Mouse (Mus musculus) c-Kit-positive CD71-positive TER-119-positive erythroid progenitor cells, embryonic 14.5 days (primary cell): ENCODE data around the gene Slc25a41.
A peak's percentile ranks its signal among the peaks of the same experiment; 100 is the strongest.

ENCODE experiments used
- DNase-seq: peaks from one replicate; pipeline ENCODE4 v3.0.0-alpha.2; 2013; ENCODE audit warnings: low spot score

The Slc25a41 gene

DNA sequence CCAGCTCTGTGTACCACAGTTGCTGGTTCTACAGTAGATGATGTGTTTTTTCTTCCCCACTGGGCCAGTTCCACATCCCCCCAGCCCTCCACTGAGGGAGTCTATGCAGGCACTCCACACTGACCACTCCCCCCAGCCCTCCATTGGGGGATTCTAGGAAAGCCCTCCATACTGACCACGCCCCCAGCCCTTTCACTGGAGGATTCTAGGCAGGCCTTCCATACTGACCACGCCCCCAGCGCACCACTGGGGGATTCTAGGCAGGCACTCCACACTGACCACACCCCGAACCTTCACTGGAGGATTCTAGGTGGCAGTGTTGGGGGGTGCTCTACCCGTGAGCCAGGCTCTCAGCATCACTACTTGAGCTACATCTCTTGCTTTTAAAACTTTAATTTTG, 6.0 kb upstream of the Slc25a41 start:
- no peak for DNase-seq

DNA sequence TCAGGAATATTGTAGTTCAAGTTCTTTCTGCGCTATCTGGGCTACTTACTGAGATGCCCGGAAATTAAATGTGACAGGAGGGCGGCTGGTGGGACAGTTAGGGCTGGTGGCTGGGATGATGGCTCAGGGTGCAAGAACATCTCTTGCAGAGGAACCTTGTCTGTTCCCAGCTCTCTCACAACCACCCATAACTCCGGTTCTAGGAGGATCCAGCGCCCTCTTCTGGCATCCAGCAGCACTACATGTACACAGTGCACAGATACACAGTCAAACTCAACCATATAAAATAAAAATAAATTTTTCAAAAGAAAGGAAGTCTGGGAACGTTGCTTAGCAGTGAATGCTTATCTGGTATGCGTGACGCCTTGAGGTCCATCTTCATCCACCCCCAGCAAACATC, 2.5 kb downstream of the Slc25a41 start:
- DNase-seq, result no peak

DNA sequence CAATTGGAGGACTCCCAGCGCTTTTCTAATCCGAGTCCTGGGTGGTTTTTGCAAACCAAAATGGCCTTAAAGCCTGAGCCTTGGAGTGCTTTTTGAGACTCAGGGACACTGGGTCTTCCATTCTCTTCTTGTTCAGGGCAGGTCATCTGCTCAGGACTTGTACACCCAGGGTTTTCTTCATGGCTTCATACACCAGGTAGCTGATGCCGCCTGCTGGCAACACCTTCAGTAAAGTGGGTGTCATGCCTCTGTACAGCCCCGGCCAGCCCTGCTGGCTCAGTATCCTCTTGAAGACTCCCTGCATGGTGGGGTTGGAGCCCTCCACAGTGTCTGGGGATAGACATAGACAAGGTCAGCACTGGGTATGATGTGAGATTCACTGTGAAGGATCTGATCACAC, 8.6 kb downstream of the Slc25a41 start:
- no peak for DNase-seq

DNA sequence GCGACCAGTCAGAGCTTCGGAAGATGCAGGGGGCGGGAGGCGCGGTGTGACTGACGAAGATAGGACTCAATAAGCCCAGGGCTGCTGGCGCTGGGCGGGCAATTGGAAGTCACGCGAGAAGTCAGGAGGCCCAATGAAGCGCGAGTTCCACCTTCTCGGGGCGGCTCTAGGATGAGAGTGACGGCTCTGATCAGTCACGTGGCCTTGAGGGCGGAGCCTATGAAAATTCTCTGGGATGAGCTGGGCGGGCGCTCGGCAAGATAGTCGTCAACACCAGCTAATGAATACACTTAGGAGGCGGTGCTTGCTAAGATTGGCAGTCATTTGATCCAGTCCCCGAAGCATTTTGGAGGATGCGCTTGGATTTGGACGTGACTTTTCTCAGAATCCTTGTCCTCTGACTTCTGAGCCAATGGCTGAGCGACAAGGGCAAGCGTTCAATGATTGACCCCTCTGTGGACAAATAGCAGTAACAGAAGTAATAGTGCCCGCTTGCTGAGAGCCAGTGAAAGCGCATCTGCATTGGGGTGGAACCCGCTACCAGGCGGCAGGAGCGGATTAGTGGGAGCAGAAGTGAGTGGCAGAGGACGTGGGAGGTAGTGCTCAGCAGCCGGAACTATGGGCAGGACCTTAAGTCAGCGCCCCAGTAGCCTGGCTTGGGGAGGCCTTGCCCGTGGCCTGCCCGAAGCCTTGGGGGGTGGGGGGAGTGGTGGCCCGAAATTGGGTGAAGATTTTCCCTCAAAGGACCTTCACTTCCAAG, 9.6 kb downstream of the Slc25a41 start:
- peak; percentile 100 for DNase-seq

DNA sequence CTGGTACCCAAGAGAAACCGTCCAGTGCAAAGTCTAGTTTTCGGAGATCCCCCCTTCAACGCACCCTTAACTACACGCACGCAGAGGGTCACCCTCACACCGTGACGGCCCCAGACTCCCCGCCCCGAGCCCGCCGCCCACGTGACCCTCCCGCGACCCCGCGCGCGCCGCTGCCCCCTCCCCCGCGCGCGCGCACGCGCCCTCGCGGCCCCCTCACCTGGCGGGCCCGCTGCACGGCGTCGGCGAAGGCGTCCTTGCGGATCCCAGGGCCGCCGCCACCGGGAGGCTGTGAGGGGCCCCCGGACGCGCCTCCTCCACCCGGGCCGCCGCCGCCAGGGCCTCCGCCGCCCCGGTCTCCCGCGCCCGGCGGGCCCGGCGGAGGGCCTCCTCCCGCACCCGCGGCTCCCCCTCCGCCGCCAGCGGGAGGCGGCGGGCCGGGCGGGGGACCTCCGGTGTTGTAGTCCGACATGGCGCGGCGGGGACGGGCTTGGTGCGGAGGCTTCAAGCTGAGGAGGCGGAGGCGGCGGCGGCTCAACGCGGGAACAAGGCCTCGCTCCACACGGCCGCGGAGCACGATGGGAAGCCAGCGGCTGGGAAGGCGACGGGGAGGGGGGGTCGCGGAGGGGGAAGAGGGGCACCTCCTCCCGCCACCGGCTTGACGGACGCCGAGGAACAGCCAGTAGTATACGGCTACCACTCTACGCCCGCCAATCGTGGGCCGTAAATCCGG, 10.4 kb downstream of the Slc25a41 start, which contains the start of gene Khsrp:
TSS of gene Khsrp (minus strand) at position 592 of the 730 bp plus-strand sequence.
- no peak for DNase-seq

DNA sequence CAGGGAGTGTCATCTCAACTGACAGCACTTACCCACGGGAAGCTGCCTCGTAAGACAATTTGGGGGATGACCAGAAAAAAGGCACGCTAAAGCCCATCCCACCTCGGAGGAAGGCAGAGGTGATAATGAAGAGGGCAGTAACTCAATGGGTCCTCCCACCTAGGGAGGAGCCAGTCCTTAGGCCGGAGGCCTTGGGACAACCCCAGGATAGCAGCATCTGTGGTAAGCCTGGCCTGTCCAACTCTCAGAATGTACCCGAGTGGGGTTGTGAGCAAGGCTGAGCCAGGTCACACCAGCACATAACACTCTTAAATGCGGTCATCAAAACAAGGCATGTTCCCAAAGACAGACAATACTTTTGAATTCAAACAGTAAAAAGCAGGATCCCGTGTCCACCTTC, 11.8 kb downstream of the Slc25a41 start:
- DNase-seq, result peak; percentile 65

DNA sequence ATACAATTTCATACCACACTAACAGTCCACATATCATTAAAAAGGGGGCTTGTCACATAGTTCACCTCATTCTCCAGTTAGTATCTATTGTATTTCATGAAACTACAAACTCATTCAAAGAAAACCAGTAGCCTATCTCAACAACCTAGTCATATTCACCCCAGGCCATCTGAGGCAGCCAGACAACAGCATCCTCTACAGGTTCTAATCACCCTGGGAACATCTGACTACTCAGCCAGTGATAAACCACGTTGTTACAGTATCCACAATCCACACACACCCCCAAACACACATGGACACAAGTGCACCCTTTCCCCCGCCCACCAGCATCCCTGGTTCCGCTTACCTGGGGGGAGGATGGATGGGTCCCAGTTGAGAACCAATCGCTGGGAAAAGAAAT, 14.0 kb downstream of the Slc25a41 start:
- DNase-seq, result peak; percentile 46

DNA sequence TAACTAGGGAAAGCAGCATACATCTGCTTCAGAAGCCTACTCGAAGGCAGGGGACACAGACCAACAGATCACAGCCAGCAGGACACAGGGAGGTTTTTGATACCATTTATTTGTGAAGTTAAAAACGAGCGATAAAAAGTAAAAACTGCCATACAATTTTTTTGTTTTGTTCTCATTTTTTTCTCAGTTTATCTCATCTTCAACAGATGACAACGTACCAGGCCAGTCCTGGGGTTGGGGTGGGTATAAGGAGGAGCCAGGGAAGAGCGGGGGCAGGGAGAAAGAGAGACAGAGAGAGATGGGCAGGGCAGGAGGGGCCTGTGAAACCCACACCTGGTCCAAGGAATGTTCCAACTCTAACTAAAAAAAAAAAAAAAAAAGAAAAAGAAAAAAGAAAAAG, 20.5 kb downstream of the Slc25a41 start:
- no peak for DNase-seq

DNA sequence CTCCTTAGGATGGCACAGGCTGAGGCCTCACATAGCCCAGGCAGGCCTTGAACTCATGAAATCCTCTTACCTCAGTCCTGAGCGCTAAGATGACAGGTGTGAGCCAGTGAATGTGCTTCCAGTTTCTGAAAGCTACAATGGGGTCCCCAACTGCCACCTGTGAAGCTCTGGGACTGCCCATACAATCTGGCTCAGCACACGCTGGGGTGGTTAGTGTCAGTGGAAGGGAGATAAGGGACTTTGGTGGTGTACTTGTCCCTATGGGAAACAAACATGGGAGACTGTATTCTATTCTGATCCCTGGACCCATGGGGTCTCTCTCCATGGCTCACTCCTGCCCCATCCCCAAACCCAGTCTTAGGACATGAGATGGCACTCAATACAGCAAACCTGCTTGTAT, 21.8 kb downstream of the Slc25a41 start:
- peak; percentile 74 for DNase-seq

DNA sequence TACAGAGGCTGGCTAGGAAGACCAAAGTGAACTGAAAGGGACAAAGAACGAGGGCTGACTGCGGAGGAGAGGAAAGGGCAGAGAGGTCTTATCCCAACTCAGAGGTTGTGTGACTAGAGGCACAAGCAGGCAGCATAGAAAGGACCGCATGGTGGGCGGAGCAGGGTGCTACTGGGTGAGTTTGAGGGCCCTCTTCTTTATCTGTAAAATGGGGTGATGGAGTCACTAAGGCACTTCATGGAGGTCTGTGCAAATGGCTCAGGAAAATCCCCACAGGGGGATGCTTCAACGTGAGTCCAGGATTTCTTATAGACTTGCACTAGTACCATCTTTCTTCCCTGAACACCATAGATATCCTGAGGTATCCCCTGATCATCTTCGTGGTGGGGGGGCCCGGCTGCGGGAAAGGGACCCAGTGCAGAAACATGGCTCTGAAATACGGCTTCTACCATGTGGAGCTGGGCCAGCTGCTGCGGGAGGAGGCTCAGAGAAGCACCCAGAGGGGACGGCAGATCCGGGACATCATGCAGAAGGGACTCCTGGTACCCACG, 29.1 kb downstream of the Slc25a41 start:
- peak; percentile 42 for DNase-seq

DNA sequence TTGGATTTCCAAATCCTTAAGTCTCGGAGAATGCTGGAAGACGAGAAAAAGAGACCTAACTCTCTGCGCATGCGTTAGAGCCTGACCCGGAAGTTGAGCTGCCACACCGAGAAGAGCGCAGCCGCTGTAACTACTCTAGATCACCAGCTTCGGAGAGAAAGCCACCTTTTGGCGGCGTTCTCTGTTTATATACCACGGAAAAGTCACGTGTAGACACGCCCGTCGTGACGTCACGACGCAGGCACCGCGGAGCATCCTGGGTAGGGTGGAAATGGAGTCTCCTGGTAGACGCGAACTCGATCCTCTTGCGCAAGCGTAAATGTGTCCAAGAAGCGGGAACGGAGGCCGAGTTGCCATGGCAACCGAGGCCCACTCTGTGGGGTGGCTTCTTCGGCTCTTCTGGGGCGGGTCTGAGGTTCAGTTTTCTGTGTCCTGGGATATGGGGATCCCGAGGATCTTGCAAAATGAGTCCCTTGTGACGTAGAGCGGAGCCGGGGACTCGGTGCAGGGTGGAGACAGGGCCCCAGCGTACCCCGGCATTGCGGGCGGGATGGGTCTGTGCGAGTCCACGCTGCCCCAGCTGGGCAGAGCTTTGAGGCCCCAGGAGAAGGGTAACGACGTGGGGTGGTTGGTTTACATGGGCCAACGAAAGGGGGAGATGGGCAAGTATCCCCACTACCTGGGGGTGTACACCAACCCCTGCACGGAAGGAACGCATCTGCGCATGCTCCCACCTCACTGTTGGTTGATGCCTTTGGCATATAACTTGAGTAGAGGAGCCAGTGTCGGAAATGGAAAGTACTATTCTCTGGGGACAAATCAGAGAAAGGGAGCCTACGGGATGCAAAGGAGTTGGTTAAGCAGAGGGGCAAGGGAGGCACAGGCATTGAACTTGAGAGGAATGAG, 30.0 kb downstream of the Slc25a41 start, which contains the start of the genes Gtf2f1 and Gm17949:
TSS of gene Gtf2f1 (minus strand) at position 53 of the 906 bp plus-strand sequence.
TSS of gene Gm17949 (plus strand) at position 234 of the 906 bp plus-strand sequence.
- peak; percentile 98 for DNase-seq

DNA sequence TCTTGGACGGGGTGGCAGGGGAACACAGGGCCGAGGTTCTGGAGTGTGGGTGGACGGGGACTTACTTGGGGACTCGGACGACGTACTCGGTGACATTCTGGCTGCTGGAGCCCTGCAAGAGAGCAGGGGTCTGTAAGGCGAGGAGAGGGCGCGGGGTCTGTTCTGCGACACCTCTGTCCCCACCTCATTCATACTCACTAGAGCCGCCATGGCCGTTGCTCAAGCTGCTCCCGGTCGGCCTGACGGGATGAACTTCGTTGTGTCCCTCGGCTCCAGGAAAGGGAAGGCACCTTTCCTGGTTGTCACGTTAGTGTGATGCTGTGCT, 30.6 kb downstream of the Slc25a41 start:
- DNase-seq, result no peak

DNA sequence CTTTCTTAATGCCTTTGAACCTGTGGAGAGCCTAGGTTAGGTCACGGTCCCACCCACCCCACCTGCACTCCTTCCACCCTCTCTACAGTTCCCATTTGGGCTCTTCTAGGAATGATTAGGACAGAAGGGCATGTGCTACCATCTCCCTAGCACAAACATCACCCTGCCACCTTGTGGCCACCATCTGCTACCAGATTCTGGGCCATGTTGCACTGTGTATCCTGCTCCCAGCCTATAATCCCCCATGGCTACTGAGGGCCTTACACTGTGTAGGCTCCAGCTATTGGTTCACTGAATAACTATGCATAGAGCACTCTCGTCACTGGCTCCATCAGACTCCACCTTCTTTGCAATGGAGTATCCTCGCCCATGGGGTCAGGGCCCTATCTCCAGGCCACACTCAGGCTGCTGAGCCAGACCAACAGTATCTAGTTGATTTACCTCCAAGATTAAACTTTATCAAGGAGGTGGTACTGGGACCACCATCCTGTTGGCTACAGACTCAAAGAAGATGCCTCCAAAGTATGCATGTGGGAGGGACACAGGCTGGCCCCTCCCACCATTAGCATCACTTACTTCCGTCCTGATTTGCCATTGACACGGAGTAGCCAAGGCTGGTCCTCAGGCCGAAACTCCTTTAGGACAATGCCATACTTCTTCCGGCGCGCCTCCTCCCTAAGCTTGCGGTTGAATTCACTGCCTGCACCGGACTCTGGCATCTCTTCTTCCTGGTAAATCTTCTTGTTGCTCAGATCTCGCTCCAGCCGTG, 34.1 kb downstream of the Slc25a41 start:
- no peak for DNase-seq

DNA sequence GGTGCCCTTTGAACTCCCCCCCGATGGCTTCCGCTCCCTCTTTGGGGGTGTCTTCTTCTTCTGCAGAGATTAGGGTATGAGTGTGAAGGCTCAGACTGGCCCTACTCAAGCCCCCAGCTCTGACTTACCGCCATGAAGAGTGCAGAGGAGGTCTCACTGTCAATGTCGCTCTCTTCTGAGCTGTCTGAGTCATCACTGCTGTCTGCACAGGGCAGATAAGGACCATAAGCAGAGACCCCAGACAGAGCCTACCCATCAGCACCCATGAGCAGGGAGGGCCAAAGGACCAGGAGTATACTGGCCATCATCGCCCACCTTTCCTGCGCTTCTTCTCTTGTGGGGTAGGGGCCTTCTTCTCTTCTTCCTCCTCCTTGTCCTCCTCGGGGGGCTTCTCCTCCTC, 37.5 kb downstream of the Slc25a41 start:
- peak; percentile 52 for DNase-seq

DNA sequence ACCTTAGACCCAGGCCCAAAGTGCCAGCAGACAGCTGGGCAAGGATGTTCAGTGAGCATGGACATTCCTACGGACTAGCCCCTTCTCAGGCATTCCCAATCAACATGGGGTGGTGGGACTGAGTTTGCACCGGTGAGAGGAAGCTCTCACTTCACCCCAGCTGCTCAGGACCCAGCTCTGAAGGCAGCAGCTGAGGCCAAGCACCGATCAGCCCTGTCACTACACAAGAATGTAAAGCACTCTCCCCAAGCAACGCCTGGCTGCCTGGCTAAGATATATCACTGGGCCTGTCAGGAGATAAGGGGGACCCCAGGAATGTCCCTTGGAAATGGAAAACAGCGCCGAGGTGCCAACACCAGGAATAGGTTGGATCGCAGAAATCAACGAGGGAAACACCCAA, 40.2 kb downstream of the Slc25a41 start:
- no peak for DNase-seq

DNA sequence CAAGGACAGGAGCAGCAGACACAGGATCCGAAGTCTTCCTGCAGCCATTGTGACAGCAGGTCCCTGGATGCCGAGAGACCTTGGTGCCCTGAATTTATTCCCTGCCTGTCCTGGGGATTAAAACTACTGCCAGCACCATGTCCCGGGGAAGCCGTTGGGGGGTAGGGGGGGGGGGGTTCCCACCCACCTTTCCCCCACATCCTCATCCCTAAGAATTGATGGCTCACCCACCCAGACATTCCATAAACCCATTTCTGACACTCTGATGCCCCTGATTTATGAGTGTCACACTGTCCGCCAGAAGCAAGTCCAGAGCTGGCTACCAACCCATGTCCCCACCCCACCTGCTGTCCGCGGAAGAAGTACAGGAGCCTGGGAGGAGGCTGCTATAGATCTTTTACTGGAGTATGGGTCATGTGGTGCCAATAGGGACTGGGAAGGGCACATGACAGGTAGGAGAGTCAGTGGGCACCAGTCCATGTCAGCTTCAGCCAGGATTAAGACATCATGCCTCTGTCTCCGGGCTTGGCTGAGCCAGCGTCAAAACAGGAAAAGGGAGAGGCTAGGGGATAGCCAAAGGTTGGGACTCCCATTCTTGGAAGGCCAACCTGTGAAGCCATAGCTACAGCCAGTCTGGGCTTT, 41.4 kb downstream of the Slc25a41 start, which contains the start of gene Pspn:
TSS of gene Pspn (minus strand) at position 51 of the 642 bp plus-strand sequence.
- no peak for DNase-seq

DNA sequence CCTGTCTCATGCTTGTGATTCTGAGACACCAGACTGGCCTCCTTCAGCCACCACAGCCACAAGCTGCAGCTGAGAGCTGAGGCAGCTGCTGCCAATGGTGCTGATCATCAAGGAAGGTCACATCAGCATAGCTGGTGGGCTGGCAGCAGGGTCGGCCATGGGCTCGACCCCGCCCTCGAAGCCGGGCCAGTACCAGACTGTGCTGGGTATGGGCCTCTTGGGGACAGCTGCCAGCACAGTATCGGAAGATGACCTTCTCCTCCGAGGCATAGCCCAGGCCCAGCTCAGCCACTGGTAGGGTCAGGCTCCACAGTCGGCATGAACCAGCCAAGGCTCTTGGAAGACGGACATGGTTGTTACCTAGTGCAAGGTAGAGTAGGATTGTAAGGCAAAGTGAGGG, 42.0 kb downstream of the Slc25a41 start:
- no peak for DNase-seq

DNA sequence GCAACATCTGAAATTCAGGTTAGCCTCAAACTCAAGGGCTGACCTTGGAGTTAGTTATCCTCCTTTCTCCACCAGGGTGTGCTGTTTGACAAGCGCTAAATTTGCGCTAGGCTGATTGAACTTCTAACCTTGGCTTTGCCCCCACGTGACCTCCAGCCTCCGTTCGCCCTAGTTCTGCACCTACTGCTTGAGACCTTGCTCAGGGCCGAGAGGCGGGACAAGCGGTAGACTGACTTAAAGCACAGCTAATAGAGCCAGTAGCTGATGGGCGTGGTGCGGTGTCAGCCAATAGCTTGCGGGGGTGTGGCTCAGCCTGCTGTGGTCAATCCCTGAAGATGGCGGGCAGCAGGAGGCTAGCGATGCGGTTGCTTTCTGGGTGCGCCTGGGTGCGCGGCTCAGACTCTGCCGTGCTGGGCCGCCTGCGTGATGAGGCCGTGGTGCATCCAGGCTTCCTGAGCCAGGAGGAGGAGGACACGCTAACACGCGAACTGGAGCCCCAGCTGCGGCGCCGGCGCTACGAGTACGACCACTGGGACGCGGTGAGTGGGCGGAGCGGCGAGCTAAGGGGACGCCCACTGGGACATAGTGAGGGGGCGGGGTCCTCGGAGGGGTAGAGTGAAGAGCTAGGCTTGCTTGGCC, 44.3 kb downstream of the Slc25a41 start, which contains the start of gene Alkbh7:
TSS of gene Alkbh7 (plus strand) at position 311 of the 639 bp plus-strand sequence.
- DNase-seq, result peak; percentile 98

DNA sequence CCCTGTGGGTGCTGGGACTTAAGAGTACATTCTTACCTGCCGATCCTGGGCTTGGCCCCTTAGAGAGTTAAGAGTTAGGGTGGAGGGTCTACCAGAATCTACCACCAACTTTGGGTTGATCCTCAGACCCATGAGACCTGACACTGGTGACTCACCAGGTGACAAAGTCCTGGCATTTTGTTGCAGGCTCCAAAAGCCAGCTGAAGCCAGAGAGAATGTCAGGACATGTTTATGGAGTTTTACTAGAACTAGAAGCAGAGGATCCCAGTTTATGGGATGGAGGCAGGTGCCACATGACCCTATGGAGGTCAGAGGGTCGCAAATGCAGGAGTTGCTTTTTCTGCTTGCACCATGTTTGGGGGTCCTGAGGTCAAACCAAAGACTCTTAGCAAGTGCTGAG, 44.9 kb downstream of the Slc25a41 start:
- no peak for DNase-seq

DNA sequence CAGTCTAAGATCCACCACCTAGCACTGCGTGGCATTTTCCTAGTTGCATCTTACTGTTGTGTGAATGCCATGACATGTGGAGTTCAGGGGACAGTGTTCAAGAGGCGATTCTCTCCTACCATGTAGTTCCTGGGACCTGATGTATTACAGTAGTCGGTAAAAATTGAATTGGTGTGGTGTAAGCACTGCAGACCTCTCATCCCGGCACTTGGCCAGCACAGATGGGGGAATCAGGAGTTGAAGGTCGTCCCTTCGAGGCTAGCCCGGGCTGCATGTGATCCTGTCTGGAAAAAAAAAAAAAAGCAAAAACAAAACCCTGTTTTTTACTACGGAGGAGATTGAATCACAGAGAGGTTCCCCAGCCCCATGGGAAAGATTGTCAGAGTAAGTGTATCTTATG, 46.4 kb downstream of the Slc25a41 start:
- DNase-seq, result no peak
